Mouse (Mus musculus): ENCODE results near the gene Lin7c.

Lin7c gene

DNA sequence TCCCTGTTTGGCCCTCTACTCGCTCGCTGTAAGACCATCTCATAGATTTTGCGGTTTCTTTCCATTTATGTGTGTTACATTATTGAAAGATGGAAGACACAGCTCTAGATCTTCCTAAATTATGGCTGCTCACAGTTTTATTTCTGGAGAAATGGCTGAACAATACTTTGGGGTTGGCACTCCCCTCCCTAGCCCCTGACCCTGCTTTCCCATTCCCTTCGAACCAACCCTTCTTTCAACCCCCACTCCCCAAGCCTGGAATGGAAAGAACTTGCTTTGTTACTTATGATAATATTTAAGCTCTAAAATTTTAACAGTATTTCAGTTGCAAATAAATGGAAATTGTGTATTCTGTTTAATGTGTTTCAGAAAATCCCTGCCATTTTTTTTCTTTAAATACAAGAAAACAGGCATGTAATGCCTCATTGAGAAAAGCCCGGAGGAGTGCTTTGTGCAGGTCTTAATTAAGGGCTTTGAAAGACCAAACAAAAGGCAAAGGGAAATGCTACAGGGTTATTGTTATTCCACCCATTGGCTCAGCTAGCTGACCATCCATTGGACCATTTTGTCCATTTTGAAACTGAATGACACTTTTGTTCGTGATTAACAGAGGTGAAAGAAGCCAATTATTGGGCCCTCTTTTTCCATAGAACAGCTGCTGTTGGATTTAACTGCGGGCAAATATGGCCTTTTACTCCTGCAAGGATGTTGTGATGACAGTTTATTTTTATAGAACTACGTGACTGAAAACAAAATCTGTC is 52.3 kb downstream of the Lin7c start:
- no peak for DNase-seq (ENCODE audit: low spot score)

DNA sequence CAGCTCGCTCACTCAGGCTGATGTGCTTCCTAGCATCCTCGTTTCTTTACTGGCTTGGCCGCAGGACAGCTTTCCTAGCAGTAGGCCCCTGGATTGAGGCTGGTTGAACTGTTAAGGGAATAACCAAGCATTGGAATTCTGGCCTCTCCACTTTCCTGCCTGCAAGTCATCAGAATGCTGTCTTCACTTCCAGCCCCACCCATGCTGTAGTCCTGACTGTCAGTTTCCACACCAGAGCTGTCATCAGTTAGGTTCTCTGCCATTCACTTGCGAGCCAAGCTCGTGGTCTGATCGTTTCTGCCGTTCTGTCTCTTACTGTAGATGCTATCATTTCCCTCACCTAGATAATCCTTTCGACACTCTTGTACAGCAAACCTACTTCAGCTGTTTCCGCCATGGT is 54.3 kb downstream of the Lin7c start:
- DNase-seq (ENCODE audit: low spot score), result no peak

DNA sequence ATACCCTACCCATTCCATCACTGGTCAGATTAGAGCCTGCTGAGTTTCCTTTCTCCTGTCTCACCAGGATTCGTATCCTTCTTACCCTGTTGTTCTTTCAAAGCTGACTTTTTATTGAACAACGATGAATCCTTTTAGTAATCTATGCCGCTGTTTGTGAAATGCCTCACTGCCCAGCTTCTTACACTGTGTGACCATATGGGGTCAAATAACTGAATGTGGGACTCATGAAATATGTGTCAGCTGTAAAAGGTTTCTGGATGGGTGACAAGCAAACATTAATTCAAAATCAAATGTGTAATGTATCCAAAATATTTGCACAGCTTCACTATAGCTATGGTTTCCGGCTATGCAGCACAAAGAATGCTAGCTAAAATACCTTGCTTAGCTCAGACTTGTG is 54.9 kb downstream of the Lin7c start:
- DNase-seq (ENCODE audit: low spot score), result no peak

DNA sequence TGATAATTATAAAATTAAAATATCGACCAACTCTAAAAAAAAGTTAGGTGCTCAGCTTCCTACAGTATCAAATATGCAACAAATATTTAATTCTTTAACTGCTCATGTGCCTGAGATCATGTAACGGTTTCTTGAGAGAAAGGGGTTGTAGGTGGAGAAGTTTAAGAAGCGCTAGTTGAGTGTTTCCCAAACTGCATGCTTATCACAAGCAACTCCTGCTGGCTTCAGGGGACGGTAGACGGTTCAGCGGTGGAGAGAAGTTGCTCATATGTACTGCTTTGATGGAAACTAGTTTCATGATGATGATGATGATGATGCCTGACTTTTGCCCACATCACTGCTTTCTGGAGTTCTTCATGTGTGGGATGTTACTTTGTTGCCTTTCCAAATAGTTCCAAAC is 55.8 kb downstream of the Lin7c start:
- no peak for DNase-seq (ENCODE audit: low spot score)

DNA sequence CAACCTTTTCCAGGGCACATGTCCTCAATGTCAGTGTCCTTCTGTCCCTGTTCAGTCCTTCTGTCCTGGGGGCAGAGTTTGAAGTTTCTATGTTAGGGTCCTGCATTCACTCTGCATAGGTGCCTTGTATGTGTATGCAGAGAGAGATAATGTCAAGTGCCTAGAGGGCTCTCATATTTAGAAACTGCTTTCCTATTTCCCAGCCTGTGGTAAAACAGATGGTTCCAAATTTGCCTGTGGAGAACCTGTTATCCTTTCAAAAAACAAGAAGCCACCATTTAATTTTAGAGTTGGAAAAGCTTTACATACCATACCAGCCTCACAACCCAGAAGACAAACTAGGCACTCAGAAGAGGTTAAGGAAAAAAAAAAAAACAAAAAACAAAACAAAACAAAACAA is 58.9 kb downstream of the Lin7c start:
- DNase-seq (ENCODE audit: low spot score), result no peak

DNA sequence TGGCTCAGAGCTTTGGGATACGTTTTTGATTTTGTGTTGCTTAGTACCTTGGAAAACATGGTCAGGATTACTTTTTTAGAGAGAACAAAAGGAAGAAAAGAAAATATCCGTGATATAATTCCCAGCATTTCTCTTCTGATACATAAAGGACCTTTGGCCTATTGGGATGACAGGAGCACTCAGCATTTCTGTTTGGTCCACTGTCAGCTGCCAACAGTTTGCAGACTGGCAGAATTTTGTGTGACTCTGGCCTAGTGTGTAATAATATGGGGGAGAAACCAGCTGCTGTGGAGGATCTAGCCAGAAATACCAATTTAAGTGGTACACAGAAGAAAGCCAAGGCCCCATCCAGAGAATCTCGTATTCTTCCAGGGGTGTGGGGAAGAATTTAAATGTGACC is 59.7 kb downstream of the Lin7c start:
- no peak for DNase-seq (ENCODE audit: low spot score)
